Mouse (Mus musculus) bone marrow, adult 2 months (tissue): ENCODE data around the gene Kif22. TPM values are rescaled to one million over a fixed set of nuclear protein-coding genes. Genes with fewer than 3 reads are reported as not detected.
A peak's percentile ranks its signal among the peaks of the same experiment; 100 is the strongest.

ENCODE experiments used
- H3K27ac ChIP-seq: fragments of 200-500 bp; 2 replicates; pipeline ENCODE4 v1.5.1; 2012; ENCODE audit warnings: low read depth, mild to moderate bottlenecking, control low read depth, inconsistent platforms, low read length; ENCODE audit not compliant: control insufficient read depth, poor library complexity, insufficient read depth
- H3K4me1 ChIP-seq: fragments of 200-500 bp; 2 replicates; pipeline ENCODE4 v1.6.1; 2011; ENCODE audit warnings: low read length; ENCODE audit not compliant: control insufficient read depth, insufficient read depth
- H3K4me3 ChIP-seq: fragments of 200-500 bp; replicated peaks from 2 replicates; pipeline ENCODE3; 2011; ENCODE audit warnings: mild to moderate bottlenecking, low read depth, low read length, control low read depth; ENCODE audit not compliant: control insufficient read depth
- CTCF ChIP-seq: fragments of 200-500 bp; IDR thresholded peaks from 2 replicates; pipeline ENCODE4 v1.5.1; 2011; ENCODE audit warnings: low read length, control low read depth; ENCODE audit not compliant: control insufficient read depth, insufficient read depth
- POLR2A ChIP-seq: fragments of 200-500 bp; IDR thresholded peaks from 2 replicates; pipeline ENCODE4 v1.6.1; 2011; ENCODE audit warnings: low read depth, mild to moderate bottlenecking, control low read depth, low read length, borderline replicate concordance; ENCODE audit not compliant: control insufficient read depth
- WGBS: fragments of 180-500 bp; shearing (Covaris S2); methylation state at CpG from one replicate; pipeline ENCODE4 v1.1.7; 2018; 5-methylcytosine and 5-hydroxymethylcytosine counted together
- polyA plus RNA-seq: library from polyadenylated mRNA; stranded (reverse); fragments of >200 nt; gene quantifications from 2 replicates; pipeline ENCODE4 v1.2.4, GENCODE M21; 2011; ENCODE audit warnings: low replicate concordance; ENCODE audit not compliant: missing spikeins, insufficient read depth, insufficient read length

Kif22 gene
- polyA plus RNA-seq, 1 experiment, result 164 TPM

DNA sequence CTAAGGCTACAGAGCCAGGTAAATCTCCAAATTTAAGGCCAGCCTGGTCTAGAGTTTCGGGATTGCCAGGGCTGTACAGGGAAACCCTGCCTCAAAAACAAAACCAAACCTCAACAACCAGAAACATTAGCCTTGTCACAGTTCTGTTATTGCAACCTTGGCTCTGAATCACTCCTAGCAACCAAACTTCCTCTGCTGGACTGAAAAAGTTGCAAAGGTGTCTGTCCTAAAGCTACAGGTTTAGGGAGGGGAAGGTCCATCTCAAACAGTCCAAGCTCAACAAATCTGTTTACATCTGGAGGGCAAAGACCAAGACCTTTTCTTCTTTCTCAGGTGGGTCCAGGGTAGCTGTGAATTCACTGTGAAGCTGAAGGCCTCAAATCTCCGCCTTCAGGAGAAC is 31.2 kb downstream of the Kif22 start:
- H3K27ac ChIP-seq, result no peak overlapping the region; the same call in 1 of the 2 replicates
- no peak for TF ChIP-seq POLR2A
- TF ChIP-seq CTCF, result no peak
- H3K4me3 ChIP-seq, result no peak overlapping the region
- H3K4me1 ChIP-seq, result peaks cover 10% of the 10 kb centered on the region
- 72% methylated on average over 2 of the region's 2 CpGs for WGBS

DNA sequence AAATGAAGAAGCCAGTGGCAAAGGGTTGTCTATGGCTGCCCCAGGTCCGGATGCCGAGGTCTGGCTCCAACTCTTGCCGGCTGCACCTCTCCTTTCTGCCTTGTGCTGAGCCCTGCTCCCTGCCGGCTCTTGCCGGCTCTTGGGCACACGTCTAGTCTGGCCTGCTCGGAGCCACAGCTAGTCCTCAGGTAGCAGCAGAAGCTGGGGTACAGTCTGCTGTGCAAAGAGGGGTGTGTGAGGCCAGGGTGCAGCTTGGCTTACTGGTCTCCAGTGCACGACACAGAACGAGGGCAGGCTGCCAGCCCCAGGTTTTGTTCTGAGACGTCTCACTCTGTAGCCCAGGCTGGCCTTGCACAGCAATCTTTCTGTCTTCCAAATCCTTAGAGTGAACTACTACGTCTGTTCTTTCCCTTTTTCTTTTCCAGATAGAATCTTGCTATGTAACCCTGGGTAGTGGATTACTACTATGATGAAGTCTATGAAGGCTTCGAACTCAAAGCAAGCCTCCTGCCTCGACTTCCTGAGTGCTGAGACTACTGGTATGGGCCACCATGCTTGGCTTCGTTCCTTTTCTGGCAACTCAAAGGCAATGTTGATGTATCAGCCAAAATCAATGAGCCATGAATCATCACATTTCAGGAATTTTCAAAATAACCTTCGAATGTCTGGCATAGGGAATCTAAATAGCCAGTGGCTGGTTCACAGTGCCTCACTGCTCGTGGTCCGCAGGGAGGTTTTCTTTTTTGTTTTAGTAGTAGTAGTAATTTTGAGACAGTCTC is 32.8 kb downstream of the Kif22 start:
- TF ChIP-seq CTCF, result no peak
- TF ChIP-seq POLR2A, result peak; percentile 22; the same call in 1 of the 2 replicates
- Histone ChIP-seq H3K4me1 (peaks cover 6% of the 10 kb centered on the region), H3K4me3 (no peak overlapping the region), H3K27ac (peak overlapping the region; percentile 93)
- WGBS, result 66% methylated on average over 17 of the region's 17 CpGs

DNA sequence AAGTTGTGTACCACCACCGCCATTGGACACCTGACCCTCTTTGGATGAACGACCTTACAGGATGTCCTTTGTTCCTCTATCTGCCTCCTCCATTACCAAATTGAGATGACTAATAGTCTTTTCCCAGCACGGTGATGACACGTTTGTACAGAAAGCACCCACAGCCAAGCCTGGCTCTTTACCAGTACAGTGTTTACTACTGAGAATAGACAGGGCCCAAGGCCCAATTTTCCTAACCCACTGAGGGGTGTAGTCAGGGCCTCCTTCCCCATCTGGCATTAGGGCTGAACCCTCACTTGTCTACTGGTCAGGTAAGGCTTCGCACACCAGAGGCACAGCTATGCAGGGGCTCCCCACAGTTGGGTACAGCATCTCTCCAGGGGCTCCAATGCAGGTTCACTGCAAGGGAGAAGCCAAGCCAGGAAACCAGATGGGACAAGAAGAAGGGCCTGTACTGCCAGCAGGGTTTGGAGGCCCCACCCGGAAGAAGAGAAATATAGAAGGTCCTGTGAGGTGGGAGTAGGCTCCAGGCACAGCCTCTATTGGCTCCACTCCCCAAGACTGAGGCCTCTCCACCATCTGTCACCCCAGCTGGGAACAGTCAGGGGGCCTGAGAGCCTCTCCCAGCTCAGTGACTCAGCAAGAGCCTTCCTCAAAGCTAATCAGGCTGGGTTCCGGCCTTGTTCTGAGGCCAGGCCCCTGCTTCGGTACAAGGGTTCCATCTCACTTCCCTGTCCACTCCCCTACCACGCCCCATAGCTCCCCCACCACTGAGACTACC is 33.8 kb downstream of the Kif22 start:
- Histone ChIP-seq H3K27ac (peak overlapping the region; percentile 93), H3K4me3 (no peak overlapping the region), H3K4me1 (peaks cover 6% of the 10 kb centered on the region)
- no peak for TF ChIP-seq CTCF
- no peak for TF ChIP-seq POLR2A
- 22% methylated on average over 9 of the region's 9 CpGs for WGBS

DNA sequence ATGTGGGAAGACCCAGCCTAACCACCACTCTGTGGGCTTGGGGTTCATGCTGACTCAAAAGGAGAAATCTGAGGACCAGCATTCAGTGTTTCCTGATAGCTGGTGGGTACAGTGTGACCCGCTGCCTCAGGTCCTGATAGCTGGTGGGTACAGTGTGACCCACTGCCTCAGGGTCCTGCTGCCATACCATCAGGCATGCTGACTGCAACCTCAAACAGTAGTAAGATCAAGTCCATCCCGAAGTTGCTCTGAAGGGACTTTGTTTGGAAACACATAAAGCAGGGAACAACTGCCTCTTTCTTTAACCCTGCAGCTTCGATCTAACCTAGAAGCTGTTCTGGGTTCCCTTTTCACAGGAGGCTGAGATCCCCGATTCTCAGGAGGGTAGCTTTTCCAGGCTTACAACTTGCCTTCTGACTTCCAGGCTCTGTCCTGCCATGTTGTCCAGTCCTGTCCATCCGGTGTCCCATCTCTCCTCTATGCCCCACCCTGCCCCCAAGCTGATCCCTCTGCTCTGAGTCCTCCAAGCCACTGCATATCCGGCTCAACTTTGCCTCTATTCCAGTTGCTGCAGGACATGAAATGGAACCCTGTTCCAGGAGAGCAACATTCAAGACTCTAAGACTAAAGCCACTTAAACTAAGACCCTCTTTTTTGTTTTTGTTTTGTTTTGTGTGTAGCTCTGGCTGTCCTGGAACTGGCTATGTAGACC is 34.8 kb downstream of the Kif22 start:
- 80% methylated on average over 6 of the region's 6 CpGs for WGBS
- Histone ChIP-seq H3K4me1 (peaks cover 6% of the 10 kb centered on the region), H3K4me3 (no peak overlapping the region), H3K27ac (no peak overlapping the region)
- TF ChIP-seq POLR2A, result no peak
- TF ChIP-seq CTCF, result no peak

DNA sequence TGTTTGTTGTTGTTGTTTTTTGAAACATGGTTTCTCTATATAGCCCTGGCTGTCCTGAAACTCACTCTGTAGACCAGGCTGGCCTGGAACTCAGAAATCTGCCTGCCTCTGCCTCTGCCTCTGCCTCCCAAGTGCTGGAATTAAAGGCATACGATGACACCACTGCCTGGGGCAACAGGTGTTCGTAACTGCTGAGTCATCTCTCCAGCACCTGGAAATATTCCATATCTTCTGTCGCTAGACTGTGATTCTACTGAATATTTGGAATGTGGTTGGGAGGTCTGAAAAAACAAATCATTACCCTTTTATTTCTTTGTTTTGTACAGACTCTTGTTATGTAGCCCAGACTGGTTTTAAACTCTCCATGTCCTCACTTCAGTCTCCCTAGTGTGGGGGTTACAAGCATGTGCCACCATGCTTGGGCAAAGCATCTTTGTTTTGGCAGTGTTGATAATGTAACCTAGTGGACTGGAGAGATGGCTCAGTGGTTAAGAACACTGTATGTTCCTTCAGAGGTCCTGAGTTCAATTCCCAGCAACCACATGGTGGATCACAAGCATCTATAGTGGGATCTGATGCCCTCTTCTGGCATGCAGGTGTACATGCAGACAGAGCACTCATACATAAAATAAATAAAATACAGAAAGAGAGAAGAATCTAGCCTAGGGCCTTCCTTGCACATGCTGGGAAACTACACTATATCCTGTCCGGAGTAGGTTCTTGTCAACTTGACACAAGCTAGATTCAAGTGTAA is 38.0 kb downstream of the Kif22 start:
- WGBS, result 81% methylated on average over 4 of the region's 4 CpGs

DNA sequence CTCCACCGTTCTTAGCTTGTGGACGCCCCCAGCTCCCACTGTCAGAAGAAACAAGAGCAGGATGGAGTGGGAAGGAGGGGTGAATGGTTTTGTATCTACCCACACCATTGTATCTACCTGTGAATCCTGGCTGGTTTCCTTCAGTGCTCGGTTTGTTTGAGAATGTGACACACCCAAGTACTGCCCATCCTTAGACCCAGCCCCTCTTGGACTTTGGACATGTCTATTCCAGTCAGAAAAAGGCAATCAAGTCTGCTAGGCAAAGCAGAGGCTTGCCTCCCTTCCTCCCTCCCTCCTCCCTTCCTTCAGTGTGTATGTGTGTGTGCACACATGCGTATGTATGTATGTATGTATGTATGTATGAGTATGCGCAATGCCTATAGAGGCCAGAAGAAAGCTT is 38.7 kb downstream of the Kif22 start:
- H3K4me3 ChIP-seq, result no peak overlapping the region
- TF ChIP-seq POLR2A, result no peak
- TF ChIP-seq CTCF, result no peak
- H3K4me1 ChIP-seq, result peaks cover 6% of the 10 kb centered on the region
- H3K27ac ChIP-seq, result no peak overlapping the region
- 86% methylated on average over 5 of the region's 5 CpGs for WGBS

More for the DNA sequence above, 38.0 kb downstream of the Kif22 start:
- Histone ChIP-seq H3K4me1 (peaks cover 6% of the 10 kb centered on the region), H3K4me3 (no peak overlapping the region), H3K27ac (no peak overlapping the region)
- TF ChIP-seq POLR2A (no peak), CTCF (no peak)

DNA sequence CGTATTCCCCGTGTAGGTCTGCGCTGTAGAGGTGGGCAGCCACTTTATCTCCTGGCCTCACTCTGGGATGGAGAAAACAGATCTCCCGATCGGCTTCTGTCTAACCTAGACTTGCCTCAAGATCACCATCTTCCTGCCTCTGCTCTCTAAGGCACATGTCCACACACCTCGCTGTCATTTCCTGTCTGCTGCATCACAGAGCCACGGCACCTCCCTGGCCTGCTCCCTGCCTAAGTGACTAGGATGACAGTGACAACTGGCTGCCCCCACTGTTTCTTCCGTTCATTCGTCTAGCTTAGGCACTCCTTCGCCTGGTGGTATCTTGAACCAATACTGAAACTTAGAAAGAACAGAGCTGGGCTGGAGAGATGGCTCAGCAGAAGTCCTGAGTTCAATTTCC is 42.7 kb downstream of the Kif22 start:
- H3K4me1 ChIP-seq, result no peaks in the 10 kb centered on the region
- WGBS, result 72% methylated on average over 10 of the region's 10 CpGs
- no peak for TF ChIP-seq CTCF
- TF ChIP-seq POLR2A, result no peak

More for the DNA sequence above, 42.7 kb downstream of the Kif22 start:
- no peak overlapping the region for H3K27ac ChIP-seq
- H3K4me3 ChIP-seq, result no peak overlapping the region
